Mouse (Mus musculus): ENCODE results near the gene Ndufc1.
A peak's percentile ranks its signal among the peaks of the same experiment; 100 is the strongest.
"Not testable (repeated sequence)": the region's sequence is repeated elsewhere in the genome, so short reads cannot be mapped to it uniquely, and the experiment has no call there.

Gene Ndufc1

GRCm38 (mm10) chr3:51364703-51365516, 43.9 kb downstream of the Ndufc1 start:
- peak; percentile 87 for DNase-seq

- DNase-seq, result no peak
Measured at GRCm38 (mm10) chr3:51361066-51361465, 47.7 kb downstream of the Ndufc1 start.

- DNase-seq, result no peak
Measured at GRCm38 (mm10) chr3:51359558-51360307, 49.1 kb downstream of the Ndufc1 start.

- DNase-seq, result peak; percentile 69
Measured at GRCm38 (mm10) chr3:51358660-51359557, 49.9 kb downstream of the Ndufc1 start.

- DNase-seq, result peak; percentile 59
Measured at GRCm38 (mm10) chr3:51358181-51358580, 50.6 kb downstream of the Ndufc1 start.

GRCm38 (mm10) chr3:51357624-51358023, 51.2 kb downstream of the Ndufc1 start:
- DNase-seq, result no peak

GRCm38 (mm10) chr3:51357078-51357477, 51.7 kb downstream of the Ndufc1 start:
- DNase-seq, result no peak

- not testable (repeated sequence) for DNase-seq
Measured at GRCm38 (mm10) chr3:51354956-51355355, 53.8 kb downstream of the Ndufc1 start.

Data from lung, postnatal 10 days (tissue).